Mouse (Mus musculus) CD4-positive, CD25-positive, alpha-beta regulatory T cell, adult 4 months (primary cell): ENCODE measurements around the gene Vmn1r231. TPM values are rescaled to one million over a fixed set of nuclear protein-coding genes. Genes with fewer than 3 reads are reported as not detected.

Experiments used
- ATAC-seq: one replicate; pipeline ENCODE4 v1.8.0; 2017
- polyA plus RNA-seq, 2 experiments: library from polyadenylated mRNA; unstranded; fragments of 100-300 nt; shearing (Covaris generic); gene quantifications; one replicate each; pipeline ENCODE4 v1.2.1; 2017

Vmn1r231 gene
- polyA plus RNA-seq, result not detected

- ATAC-seq, result no peak
These were observed at the start of gene Vmn1r231 for GRCm38 (mm10) chr17:20904991-20905390. Gene Vmn1r231 (minus strand): TSS chr17:20905091.

GRCm38 (mm10) chr17:20946636-20947035 is 41.7 kb upstream of the Vmn1r231 start:
- no peak for ATAC-seq

- no peak for ATAC-seq
These were observed 41.2 kb upstream of the Vmn1r231 start for GRCm38 (mm10) chr17:20946026-20946565.

GRCm38 (mm10) chr17:20944985-20945891 is 40.3 kb upstream of the Vmn1r231 start, which contains the start of gene Ppp2r1a:
Gene Ppp2r1a (plus strand): TSS chr17:20945311.
- ATAC-seq, result peak; percentile 92

GRCm38 (mm10) chr17:20944226-20944625 is 39.3 kb upstream of the Vmn1r231 start:
- no peak for ATAC-seq

DNA sequence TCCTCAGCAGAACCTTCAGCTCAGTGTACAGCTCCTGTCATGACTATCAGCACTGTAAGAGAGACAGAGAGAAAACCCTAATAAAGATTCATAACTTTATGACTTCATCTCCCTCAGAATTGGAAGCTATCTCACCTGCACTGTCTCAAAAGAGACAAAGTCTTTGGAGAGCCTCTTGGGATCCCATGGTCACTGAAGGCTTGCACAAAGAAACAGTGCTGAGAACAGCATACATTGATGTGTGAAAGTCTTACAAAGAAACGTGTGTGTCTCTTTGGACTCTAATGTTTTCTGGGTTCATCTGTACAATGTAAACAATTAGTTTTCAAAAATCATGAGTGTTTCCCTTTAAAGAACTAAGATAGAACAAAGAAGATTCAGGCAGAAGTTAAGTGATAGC is 14.7 kb upstream of the Vmn1r231 start, which contains the start of gene Vmn1r232:
Gene Vmn1r232 (minus strand): TSS at position 101 of the 400 bp plus-strand sequence.
- ATAC-seq, result no peak

- no peak for ATAC-seq
These were observed 64.7 kb downstream of the Vmn1r231 start, which contains the start of gene Vmn1r230 for GRCm38 (mm10) chr17:20840144-20840543. Gene Vmn1r230 (plus strand): TSS chr17:20840444.

Other genes with a start within 250 kb of the Vmn1r231 start
- gene Vmn1r226, start 222.2 kb downstream of the Vmn1r231 start, polyA plus RNA-seq, result not detected
- gene Vmn1r227, start 175.2 kb downstream of the Vmn1r231 start, polyA plus RNA-seq, result not detected
- gene Vmn1r228, start 118.9 kb downstream of the Vmn1r231 start, polyA plus RNA-seq, result not detected
- under 1 TPM in 1 of 2 experiments, not detected in 1; 0.09 TPM for gene Vmn1r229, start 93.5 kb downstream of the Vmn1r231 start, polyA plus RNA-seq
- not detected for gene Vmn1r230, start 64.6 kb downstream of the Vmn1r231 start, polyA plus RNA-seq
- gene Vmn1r232, start 14.6 kb upstream of the Vmn1r231 start, polyA plus RNA-seq, result not detected
- gene Ppp2r1a, start 40.2 kb upstream of the Vmn1r231 start, polyA plus RNA-seq, result 100 to 1,000 TPM; 186 to 258 TPM
- under 1 TPM in 1 of 2 experiments, not detected in 1; 0.07 TPM for gene Vmn1r233, start 91.4 kb upstream of the Vmn1r231 start, polyA plus RNA-seq
- 10 to 100 TPM; 19.6 to 20.4 TPM for gene Zfp160, start 103.8 kb upstream of the Vmn1r231 start, polyA plus RNA-seq